Mouse (Mus musculus): Measurements from ENCODE around the gene Rundc3b. TPM values are rescaled to one million over a fixed set of nuclear protein-coding genes. Genes with fewer than 3 reads are reported as not detected.
A peak's percentile ranks its signal among the peaks of the same experiment; 100 is the strongest.

The Rundc3b gene
- 3.5 and 3.9 TPM in 2 replicates for polyA plus RNA-seq (2015; fragmentation: Nextera tagmentation; extraction: Ambion mirVana)

DNA sequence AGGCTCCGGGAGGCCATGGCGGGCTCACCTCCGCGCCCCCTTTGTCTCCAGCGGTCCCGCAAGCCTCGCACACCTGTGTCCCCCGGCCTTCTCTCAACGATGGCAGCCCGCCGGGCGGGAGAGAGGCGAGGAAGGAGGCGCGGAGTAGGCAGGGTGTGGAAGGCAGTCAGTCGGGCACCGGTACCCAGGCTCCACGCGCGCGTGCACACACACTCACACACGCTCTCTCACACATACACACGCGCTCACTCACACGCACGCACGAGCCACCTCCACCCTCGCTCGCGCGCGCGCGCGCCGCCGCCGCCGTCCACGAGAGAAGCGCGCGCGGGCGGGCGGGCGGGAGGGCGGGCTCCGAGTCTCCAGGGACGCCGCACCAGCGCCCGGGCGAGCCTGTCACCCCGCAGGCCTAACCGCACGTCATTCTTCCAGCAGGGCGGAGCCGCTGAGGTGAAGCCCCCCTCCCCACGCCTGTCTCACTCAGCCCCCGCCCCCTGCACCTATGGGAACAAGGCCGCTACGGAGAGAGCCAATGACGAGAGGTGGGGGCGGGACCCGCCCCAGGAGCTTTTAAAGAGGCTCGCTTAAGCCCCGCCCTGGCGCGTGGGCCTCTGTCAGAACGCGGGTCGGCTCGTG, at the start of gene Rundc3b:
Gene Rundc3b (minus strand): TSS at position 357 of the 636 bp plus-strand sequence.
- no peaks in the 10 kb centered on the region for H3K27me3 ChIP-seq (replicated peaks; ENCODE audit: control insufficient read depth, insufficient read depth, low read length)
- H3K27ac ChIP-seq (ENCODE audit: low read depth, low read length) = peak within 1 kb of the TSS; percentile 66
- no peaks in the 10 kb centered on the region for H3K9me3 ChIP-seq (ENCODE audit: control insufficient read depth)
- no peak for TF ChIP-seq CTCF (IDR thresholded peaks at IDR 0.05; ENCODE audit: low read depth)
- no peaks in the 10 kb centered on the region; the same call in 1 of the 2 replicates for H3K4me1 ChIP-seq (replicated peaks; ENCODE audit: control insufficient read depth, insufficient read depth, low read length)
- no peaks in the 10 kb centered on the region for H3K36me3 ChIP-seq (ENCODE audit: control insufficient read depth, insufficient read depth)
- peak; percentile 93 for ATAC-seq
- peak within 1 kb of the TSS; percentile 87 for H3K4me3 ChIP-seq (ENCODE audit: low read depth, low read length)
- H3K4me2 ChIP-seq (replicated peaks; ENCODE audit: low read depth) = peak within 1 kb of the TSS; percentile 100
- H3K9ac ChIP-seq (ENCODE audit: low read depth, low read length) = peak within 1 kb of the TSS; percentile 71
- WGBS = under 1% methylated on average over 46 of the region's 74 CpGs

DNA sequence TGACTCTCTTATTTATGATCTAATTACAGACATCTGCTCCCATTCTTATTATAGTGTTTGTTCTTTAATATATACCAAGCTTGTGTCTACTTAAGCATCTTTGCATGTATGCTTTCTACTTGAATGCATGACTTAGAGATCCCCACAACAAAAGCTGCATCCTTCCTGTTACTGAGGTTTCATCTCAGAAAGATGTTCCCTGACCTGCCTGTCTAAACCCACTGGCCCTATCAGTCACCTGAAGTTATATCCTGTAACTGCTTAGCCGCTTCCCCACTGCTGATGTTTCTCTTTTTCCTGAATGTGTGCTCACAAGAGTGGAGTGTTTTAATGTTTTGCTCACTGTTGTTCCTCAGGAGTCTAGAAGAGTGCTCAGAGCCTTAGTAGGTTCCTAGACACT, 46.9 kb upstream of the Rundc3b start:
- ATAC-seq = no peak
- Histone ChIP-seq H3K9ac (ENCODE audit: low read depth, low read length) (no peak overlapping the region), H3K27ac (ENCODE audit: low read depth, low read length) (no peak overlapping the region), H3K4me3 (ENCODE audit: low read depth, low read length) (no peak overlapping the region), H3K4me2 (replicated peaks; ENCODE audit: low read depth) (no peak overlapping the region), H3K9me3 (ENCODE audit: control insufficient read depth) (no peaks in the 10 kb centered on the region), H3K36me3 (ENCODE audit: control insufficient read depth, insufficient read depth) (no peaks in the 10 kb centered on the region), H3K27me3 (replicated peaks; ENCODE audit: control insufficient read depth, insufficient read depth, low read length) (no peaks in the 10 kb centered on the region), H3K4me1 (replicated peaks; ENCODE audit: control insufficient read depth, insufficient read depth, low read length) (0 out of 2 replicates have a peak, but pooled peaks cover 4% of the 10 kb centered on the region)
- WGBS = 69% methylated on average over 1 of the region's 1 CpGs
- no peak for TF ChIP-seq CTCF (IDR thresholded peaks at IDR 0.05; ENCODE audit: low read depth)

DNA sequence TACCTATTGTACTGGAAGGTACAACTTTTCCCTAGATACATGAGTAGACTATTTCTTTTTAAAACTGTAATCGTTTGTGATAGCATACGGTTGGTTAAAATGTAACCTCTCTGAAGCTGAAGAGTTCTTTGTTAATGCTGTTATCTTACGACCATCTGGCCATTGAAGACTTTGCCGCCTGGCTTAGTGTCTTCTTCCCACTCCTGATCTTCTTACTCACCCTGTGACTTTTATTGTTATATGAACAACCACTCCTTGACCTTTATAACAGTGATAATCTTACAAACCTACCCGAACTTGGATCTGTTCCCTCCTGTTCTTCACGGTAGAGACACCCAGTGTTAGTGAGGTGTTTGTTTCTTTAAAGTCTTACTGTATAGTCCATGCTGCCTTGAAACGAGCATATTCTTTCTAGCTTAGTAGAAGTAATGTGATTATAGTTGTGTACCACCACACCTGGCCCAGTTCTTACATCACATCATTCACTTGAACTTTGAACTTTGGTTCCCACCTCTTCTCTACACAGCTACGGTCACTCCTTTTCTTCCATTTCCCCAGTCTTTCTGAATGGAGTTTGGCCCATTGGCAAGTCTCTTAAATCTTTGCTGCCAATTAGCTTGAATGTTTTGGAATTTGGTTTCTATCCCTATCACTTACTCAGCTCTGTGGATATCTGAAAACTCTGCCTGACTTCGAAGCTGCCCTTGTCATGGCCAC, 45.2 kb upstream of the Rundc3b start:
- 42% methylated on average over 9 of the region's 9 CpGs for WGBS
- H3K36me3 ChIP-seq (ENCODE audit: control insufficient read depth, insufficient read depth) = no peaks in the 10 kb centered on the region
- H3K4me1 ChIP-seq (replicated peaks; ENCODE audit: control insufficient read depth, insufficient read depth, low read length) = 0 out of 2 replicates have a peak, but pooled peaks cover 4% of the 10 kb centered on the region
- ATAC-seq = peak; percentile 86
- no peak for TF ChIP-seq CTCF (IDR thresholded peaks at IDR 0.05; ENCODE audit: low read depth)
- H3K4me3 ChIP-seq (ENCODE audit: low read depth, low read length) = no peak overlapping the region
- H3K27ac ChIP-seq (ENCODE audit: low read depth, low read length) = peak overlapping the region; percentile 37; the same call in 1 of the 2 replicates
- H3K9ac ChIP-seq (ENCODE audit: low read depth, low read length) = no peak overlapping the region
- no peak overlapping the region; the same call in 1 of the 2 replicates for H3K4me2 ChIP-seq (replicated peaks; ENCODE audit: low read depth)
- no peaks in the 10 kb centered on the region for H3K27me3 ChIP-seq (replicated peaks; ENCODE audit: control insufficient read depth, insufficient read depth, low read length)
- H3K9me3 ChIP-seq (ENCODE audit: control insufficient read depth) = no peaks in the 10 kb centered on the region

DNA sequence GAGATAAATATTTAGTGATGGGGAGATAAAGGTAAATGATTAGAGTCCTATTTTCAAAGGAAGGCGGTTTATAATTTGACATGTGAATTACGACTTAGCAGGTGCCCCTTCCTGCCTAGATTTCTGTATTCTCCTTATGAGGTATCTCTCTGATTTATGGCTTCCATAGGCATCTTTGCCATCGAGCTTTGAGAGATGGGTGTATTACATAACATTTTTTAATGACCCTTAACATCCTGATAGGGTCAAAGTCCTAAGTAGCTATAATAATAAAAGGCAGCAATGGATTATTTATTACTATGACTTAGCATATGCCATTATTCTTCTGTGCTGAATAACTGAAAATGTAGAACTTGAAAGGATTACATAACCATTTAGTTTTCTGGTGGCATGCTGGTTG, 41.9 kb upstream of the Rundc3b start:
- Histone ChIP-seq H3K36me3 (ENCODE audit: control insufficient read depth, insufficient read depth) (no peaks in the 10 kb centered on the region), H3K27me3 (replicated peaks; ENCODE audit: control insufficient read depth, insufficient read depth, low read length) (no peaks in the 10 kb centered on the region), H3K4me2 (replicated peaks; ENCODE audit: low read depth) (no peak overlapping the region), H3K9me3 (ENCODE audit: control insufficient read depth) (no peaks in the 10 kb centered on the region), H3K4me3 (ENCODE audit: low read depth, low read length) (no peak overlapping the region), H3K27ac (ENCODE audit: low read depth, low read length) (no peak overlapping the region), H3K4me1 (replicated peaks; ENCODE audit: control insufficient read depth, insufficient read depth, low read length) (0 out of 2 replicates have a peak, but pooled peaks cover 4% of the 10 kb centered on the region), H3K9ac (ENCODE audit: low read depth, low read length) (no peak overlapping the region)
- no peak for TF ChIP-seq CTCF (IDR thresholded peaks at IDR 0.05; ENCODE audit: low read depth)
- ATAC-seq = peak; percentile 72
- WGBS = 25% methylated on average over 3 of the region's 3 CpGs

DNA sequence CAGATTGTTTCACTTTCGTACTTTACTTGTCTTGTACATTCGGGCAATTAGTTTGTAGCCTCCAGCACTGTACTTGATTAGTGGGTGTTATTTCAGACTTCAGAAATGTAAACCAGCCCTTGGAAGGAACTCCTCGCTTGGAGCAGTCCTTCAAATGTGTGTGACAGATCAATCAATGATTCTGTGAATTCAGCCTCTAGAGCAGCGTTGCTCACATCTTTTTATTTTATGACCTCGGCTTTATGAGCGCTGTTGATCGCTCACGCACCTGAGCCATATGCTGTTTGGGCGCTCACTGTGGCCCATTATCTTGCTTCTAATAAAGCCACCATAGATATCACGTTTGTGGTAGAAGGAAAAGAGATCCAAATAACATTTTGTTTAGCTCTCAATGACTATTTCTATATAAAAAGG, 38.0 kb upstream of the Rundc3b start:
- Histone ChIP-seq H3K27ac (ENCODE audit: low read depth, low read length) (peak overlapping the region; percentile 86), H3K9ac (ENCODE audit: low read depth, low read length) (peak overlapping the region; percentile 68; the same call in 1 of the 2 replicates), H3K4me1 (replicated peaks; ENCODE audit: control insufficient read depth, insufficient read depth, low read length) (no peaks in the 10 kb centered on the region), H3K27me3 (replicated peaks; ENCODE audit: control insufficient read depth, insufficient read depth, low read length) (no peaks in the 10 kb centered on the region), H3K36me3 (ENCODE audit: control insufficient read depth, insufficient read depth) (no peaks in the 10 kb centered on the region), H3K9me3 (ENCODE audit: control insufficient read depth) (no peaks in the 10 kb centered on the region), H3K4me2 (replicated peaks; ENCODE audit: low read depth) (peak overlapping the region; percentile 90), H3K4me3 (ENCODE audit: low read depth, low read length) (peak overlapping the region; percentile 61)
- 27% methylated on average over 10 of the region's 10 CpGs for WGBS
- peak; percentile 58 for ATAC-seq
- no peak for TF ChIP-seq CTCF (IDR thresholded peaks at IDR 0.05; ENCODE audit: low read depth)

DNA sequence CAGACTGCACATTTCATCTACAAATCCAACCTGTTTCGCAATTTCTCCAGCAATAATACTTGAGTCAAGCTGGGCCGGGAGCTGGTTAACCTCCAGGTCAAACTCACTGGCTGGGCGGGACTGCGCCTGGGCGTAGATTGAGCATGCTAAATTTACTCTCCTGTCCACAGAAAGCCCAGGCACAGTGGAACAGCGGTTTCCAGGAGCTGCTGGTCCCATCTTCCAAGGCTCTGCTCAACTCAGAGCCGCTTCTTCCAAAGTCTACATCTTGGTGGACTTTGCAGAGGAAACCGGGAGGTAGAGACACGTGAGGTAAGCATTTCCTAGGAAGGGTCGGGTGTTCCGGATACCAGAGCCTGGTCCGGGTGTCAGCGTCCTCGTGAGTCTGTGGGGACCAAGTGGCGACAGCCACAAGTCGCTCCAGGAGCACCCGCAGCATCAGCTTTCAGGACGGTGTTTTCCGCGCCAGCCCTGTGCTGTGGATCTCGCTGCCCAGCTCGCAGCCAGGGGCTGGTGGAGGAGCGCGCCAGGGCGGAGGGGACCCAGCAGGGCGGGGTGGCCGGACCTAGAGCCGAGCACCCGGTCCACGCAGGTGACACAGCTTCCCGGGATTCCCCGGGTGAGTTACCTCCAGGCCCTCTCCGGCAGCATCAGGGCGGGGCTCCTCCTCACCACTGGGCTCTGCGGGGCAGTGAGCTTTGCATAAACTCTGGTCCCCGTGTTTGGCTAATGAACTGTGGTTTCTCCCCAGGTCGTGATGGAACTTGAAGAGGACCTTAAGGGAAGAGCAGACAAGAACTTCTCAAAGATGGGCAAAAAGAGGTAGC, 37.4 kb upstream of the Rundc3b start, which contains the start of gene Abcb1a:
Gene Abcb1a (plus strand): TSS at position 167 of the 827 bp plus-strand sequence.
- Histone ChIP-seq H3K4me3 (ENCODE audit: low read depth, low read length) (peak within 1 kb of the TSS; percentile 61), H3K4me2 (replicated peaks; ENCODE audit: low read depth) (peak within 1 kb of the TSS; percentile 90), H3K36me3 (ENCODE audit: control insufficient read depth, insufficient read depth) (no peaks in the 10 kb centered on the region), H3K9ac (ENCODE audit: low read depth, low read length) (peak within 1 kb of the TSS; percentile 68), H3K27ac (ENCODE audit: low read depth, low read length) (peak within 1 kb of the TSS; percentile 86), H3K9me3 (ENCODE audit: control insufficient read depth) (no peaks in the 10 kb centered on the region), H3K4me1 (replicated peaks; ENCODE audit: control insufficient read depth, insufficient read depth, low read length) (no peaks in the 10 kb centered on the region), H3K27me3 (replicated peaks; ENCODE audit: control insufficient read depth, insufficient read depth, low read length) (no peaks in the 10 kb centered on the region)
- TF ChIP-seq CTCF (IDR thresholded peaks at IDR 0.05; ENCODE audit: low read depth) = no peak
- peak; percentile 87 for ATAC-seq
- WGBS = 2% methylated on average over 37 of the region's 37 CpGs
